Mouse (Mus musculus) embryo, embryonic 10 days (tissue): ENCODE measurements around the gene Gnb4.

Source experiments
- DNase-seq: peaks from one replicate; pipeline ENCODE4 v3.0.0-alpha.2; 2015; ENCODE audit warnings: low spot score

Gnb4 gene

DNA sequence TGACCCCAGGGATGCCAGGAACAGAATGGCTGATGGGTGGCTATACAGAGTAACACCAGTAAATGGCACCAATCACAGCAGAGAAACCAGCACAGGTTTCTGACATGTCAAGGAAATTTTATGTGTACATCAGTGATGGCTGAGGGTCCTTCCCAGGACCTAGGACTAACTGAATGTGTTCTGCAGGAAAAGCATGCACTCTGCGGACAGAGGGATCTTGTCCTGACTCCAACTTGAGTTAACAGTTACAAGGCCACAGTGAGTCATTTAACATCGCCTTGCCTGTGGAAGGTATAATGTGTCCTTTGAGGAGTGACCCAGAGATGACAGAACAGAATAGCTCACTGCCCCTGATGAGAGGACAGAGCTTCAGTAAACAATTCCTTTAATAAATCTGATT is 1.6 kb downstream of the Gnb4 start:
- no peak for DNase-seq

DNA sequence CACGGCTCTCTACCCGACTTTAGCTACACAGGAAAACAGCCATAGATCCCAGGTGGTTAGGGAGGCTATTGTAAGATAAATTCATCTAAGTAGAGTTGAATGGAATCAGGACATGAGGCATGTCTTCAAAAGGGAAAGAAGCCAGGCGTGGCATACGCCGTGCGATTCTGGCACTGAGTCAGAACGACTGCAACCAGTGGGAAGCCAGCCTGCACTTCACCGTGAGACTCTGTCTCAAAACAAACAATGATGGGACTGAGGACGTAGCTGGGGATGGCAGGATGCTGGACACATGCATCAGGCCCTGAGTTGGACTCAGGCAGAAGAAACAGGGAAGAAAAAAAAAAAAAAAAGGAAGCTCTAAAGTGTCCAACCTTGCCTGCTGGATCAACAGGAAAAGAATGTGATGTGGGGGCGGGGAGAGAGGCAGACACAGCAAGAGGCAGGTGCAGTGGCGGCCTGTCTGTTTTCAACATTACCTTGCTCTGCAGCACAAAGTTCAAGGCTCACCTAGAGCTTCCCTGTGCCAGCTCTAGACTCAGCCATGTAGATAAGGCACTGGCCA is 4.7 kb downstream of the Gnb4 start:
- no peak for DNase-seq

DNA sequence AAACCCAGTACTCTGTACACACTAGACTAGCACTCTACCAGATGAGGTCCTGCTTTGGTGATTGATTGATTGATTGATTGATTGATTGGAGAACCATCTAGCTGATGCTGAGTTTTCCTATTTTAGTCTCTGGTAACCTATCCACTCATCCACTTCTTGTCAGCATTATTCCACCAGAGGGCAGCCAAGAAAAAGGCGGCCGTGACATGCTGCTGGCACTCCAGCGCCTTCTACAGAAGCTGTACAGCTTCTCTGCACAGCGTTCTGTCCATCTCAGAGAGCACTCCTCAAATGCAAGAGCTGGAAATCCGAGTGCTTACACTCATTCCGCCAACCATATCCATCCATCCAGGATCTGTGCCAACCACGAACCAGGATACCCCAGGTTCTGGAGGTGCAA is 5.8 kb downstream of the Gnb4 start:
- DNase-seq, result peak; percentile 58

DNA sequence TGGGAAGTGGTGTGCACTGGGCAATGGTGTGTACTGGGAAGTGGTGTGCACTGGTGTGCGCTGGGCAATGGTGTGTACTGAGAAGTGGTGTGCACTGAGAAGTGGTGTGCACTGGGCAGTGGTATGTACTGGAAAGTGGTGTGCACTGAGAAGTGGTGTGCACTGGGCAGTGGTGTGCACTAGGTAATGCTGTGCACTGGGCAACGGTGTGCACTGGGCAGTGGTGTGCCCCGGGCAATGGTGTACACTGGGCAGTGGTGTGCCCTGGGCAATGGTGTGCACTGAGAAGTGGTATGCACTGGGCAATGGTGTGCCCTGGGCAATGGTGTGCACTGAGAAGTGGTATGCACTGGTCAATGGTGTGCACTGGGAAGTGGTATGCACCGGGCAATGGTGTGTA is 7.2 kb downstream of the Gnb4 start:
- DNase-seq, result no peak

DNA sequence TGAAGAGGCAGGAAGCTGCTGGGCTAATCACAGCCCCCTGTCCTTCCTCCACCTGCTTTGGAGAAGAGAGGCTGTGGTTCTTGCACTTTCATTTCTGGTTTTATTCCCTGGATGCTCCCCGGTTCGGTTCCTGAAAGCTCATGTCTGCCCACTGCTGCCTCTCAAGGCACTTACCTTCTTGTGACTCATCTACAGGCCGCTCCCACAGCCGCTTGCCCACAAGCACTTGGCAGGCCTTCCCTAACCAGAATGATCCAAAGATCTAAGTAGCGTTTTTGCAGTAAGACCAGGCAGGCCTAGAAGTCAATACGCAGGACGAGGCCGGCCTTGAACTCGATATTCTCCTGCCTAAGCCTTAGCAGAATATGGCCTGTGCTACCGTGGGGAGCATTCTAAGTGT is 15.3 kb downstream of the Gnb4 start:
- DNase-seq, result no peak

DNA sequence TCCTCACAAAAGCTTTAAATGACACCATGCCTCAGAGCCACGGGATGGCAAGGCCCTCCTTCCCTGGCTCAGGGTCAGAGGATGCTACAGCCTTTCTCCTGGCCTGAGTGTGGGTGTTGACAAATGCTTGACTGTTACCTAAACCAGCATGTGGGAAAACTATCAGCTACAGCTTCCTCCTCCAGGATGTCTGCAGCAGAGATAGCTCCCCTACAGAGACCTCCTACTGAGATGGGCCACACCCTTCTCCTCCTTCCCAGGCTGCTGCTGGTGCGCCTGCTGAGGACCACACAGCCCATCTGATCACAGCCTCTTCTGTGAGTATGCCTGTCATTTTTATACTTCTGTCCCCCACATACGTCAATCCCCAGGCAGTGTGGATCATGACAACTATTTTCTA is 17.1 kb downstream of the Gnb4 start:
- DNase-seq, result no peak

DNA sequence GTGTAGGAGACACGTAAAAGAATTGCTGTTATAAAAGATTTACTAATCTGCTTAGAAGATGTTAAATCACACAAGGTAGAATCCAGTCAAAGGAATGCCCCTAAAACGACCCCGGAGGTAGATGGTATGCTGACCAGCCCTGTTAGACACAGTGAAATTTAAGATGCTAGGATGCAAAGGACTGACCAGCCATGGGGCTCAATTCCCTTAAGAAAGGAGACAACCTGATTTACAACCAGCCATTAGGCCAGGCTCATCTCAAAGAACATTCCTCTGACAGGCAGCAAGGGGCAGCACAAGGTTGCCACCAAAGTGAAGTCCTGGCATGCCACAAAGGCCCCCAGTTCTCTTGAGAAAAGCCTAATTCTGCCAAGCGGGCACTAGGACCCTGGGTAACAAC is 21.3 kb downstream of the Gnb4 start:
- DNase-seq, result peak; percentile 55

DNA sequence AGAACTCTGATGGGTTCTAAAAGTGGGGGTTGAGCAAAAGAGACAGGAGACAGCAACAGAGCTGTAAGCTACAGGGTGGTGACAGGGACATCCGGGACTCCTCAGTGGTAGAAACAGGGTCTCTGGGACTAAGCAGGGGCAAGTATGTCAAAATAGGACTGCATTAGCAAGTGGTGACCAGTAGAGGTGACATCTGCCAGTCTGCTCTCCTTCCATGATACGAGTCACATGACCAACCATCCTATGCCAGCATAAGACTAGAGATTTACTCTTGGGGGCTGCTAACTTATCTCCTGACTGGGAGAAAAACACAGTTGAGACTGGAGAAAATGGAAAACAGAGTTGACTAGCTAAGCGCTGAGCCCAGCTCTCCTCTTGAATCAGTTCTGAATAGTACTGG is 30.1 kb downstream of the Gnb4 start:
- no peak for DNase-seq

DNA sequence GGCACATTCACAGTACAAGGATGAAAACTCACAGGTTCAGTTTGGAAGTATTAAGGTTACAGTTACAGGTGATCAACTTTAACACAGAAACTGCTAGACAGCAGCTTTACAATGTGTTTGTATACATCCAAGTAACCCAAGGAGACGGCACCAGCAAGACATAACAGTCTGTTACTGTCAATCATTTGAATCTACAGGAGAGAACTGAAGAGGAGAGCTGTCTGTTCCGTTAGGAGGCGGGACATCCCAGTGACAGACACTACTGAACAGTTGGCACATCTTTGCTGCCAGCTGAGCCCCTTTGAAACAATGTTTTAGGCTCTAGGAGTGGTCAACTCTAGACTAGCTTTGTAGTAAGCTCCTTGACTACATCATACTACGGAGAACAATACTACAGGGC is 32.9 kb downstream of the Gnb4 start:
- DNase-seq, result no peak

DNA sequence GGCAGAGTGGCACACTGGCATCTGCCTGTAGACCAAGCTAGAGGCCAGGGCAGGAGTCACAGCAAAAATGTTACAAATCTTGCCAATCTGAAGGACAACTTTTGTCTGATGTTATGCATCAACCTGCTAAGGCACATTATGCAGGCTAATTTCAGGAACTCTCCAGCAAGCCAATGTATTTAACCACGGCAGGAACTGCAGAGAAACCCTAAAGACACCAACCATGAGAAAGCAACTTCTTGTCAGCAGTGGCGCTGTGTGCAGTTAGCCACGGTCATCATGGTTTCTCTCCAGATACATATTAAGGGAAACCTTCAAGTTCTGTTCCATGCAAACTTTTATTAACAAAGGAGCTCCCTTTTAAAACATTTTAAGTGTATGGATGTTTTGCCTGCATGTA is 34.5 kb downstream of the Gnb4 start:
- DNase-seq, result no peak

DNA sequence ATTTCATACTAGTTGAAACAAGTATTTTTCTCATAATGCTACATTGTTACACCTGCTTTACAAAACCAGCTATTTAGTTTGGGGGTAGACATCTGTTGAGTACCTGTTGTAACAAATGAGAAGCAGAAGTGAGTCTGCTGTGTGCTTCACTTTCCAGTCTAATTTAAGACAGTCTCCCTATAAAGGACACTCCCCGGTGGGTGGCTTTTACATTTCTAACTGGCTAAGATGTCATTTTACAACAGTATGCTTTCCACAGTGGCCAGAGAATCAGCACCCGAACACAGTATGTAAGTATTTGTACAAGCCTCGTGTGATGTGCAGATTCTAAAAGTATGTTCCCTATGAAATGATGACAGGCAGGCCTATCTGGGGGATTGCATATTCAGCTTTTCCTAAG is 35.6 kb downstream of the Gnb4 start:
- DNase-seq, result no peak

DNA sequence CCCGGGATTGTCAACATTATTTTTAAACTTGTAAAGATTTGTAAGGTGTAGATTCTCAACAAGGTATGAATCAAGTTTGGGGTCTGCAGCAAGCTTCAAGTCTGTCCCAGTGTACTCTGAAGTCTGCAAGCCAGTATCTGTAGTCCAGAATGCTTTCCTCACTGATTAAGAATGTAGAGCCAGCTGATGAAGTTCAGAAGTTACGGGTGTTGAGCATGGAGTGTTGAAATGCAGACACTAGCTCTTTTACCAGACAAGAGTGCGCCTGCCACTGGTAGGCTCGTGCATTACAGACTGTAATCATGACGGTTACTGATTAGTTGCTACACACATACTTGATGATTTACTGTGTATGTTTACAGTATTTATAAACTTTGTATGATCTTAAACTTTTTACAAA is 37.6 kb downstream of the Gnb4 start:
- no peak for DNase-seq

DNA sequence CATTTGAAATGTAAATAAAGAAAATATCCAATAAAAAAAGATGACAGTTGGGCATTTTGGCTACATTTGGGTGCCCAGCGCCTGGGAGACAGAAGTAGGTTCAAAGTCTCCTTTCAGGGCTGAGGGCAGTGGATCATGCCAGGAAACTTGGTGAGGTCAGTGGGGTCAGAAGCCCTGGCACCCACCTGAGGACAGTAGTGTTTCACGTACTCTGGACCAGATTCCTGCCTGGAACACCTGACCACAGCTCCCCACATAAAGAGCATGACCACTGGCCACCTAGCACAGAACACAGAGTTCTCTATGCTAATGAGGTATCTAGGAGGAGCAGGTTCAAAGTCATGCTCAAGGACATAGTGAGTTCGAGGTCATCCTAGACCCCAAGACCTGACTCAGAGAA is 41.2 kb downstream of the Gnb4 start:
- no peak for DNase-seq

DNA sequence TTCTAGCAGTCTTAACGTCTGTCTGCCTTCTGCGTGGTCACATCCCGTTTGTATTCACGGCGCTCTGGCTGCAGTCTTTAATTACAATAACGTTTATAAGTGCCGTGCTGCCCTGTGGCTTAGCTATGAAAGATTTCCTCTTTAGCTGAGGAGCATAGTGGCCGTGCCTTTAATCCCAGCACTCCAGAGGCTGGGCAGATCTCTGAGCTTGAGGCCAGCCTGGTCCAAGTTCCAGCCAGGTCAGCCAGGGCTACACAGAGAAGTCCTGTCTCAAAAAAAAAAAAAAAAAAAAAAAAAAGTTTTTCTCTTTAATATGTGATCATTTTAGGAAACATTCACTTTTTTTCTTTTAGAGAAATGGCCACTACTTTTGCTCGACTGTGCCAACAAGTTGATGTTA is 42.5 kb downstream of the Gnb4 start:
- DNase-seq, result no peak

DNA sequence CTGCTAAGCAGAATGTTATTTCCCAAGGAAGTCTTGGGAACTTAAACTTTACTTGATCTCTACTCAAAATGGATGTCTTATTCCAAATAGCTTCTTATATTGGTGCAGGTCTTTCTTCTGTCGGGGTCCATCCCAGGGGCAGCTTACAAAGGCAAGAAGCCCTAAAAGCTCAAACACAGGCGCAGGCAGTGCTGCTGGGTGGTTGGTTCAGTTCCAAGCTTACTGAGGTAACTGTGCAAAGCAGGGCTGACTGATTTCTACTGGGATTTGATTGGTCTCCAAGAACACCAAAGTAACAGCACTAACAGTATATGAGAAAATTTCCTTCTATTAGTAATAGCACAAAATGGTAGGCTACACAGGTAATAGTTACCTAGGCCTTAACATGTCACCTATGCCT is 43.3 kb downstream of the Gnb4 start:
- no peak for DNase-seq

DNA sequence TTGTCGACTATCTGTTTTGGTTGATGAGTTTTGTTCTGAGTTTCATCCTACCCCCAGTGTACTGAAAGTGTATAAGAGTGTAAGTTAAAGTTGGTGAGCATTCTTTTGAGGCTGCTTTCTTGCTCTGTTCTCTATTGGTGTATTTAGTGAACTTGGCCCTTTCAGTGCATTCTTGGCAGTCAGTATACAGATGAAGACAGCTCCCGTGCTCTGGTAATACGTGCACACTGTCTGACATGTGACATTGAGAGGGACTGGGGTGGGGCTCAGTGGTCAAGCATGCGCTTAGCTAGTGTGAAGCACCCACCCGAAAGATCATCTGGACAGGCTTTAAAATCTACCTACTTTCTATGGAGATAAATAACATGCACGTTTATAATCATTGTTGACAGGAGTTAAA is 53.0 kb downstream of the Gnb4 start:
- DNase-seq, result no peak

DNA sequence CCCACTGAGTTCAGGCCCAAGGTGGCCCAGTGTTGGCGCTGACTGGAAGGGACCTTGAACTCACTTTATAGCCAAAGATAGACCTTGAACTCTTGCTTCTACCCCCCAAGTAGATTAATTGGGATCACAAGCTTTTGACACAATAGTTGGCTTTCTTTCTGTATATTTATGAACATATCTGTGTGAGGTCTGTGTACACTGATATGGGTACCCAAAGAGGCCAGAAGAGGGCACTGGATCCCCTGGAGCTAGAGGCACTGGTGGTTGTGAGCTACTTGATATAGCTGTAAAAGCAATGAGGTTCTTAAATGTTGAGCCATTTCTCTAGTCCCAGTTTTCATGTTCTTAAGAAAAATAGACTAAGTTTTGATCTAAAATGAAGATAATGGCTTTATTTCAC is 63.3 kb downstream of the Gnb4 start:
- no peak for DNase-seq

DNA sequence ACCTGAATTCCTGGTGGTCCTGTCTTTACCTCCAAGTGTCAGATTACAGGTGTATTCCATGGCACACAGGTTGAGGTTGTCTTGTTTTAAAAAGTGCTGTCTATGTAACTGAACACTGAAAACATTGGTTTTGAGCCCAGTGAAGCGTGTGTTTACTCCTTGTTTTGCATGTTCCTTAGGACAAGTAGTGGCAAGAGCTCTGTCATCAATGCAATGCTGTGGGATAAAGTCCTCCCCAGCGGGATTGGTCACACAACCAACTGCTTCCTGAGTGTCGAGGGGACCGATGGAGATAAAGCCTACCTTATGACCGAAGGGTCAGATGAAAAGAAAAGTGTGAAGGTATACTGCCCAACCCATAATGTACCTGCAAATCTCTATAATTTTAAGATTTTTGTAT is 78.3 kb downstream of the Gnb4 start:
- DNase-seq, result no peak

DNA sequence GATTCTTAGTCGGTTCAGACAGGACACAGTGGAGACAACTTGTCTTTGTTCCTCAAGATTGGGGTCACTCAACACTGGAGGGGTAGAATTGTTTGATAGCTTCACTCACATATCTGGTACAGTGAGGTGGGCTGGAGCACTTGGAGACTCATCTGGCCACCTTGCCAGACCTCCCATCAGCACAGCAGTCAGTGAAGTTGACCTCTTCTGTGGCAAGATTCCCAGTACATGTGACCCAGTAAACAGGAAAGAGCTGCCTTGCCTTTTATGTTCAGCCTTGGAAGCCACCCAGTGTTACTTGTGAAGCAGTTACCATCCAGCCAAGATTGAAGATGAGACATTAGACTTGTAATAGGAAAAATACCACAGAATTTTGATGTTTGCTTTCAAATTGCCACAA is 78.8 kb downstream of the Gnb4 start:
- DNase-seq, result no peak

DNA sequence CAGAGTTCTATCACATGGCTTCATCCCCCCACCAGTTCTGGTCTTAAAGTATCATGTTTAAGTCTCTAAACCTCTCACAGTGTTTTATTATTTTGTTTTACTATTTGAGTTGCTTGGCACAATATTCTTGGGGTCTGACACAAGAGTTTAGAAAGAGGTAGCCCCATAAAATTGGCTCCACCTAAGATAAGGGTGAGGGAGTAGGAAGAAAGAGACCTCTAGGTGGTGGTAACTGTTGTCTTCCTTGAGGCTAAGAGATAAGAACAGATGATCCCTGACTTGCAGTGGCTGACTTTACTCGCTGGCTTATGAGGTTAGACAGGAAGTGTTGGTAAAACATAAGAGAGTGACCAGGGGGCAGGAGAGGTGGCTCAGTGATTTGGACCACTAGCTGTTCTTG is 80.7 kb downstream of the Gnb4 start:
- no peak for DNase-seq
